Mouse (Mus musculus) naive thymus-derived CD4-positive, alpha-beta T cell, adult 2 months (primary cell): ENCODE measurements at regions not wholly inside any gene's neighbourhood (a gene's known extent, or its start where the extent isn't known, plus 50 kb on each side); places are given as distances from the start of the nearest gene placed in this dataset.

Experiments
- DNase-seq: peaks from one replicate; pipeline ENCODE4 v3.0.0-alpha.2; 2011; ENCODE audit warnings: low read depth

GRCm38 (mm10) chr10:95622879-95623517 is 50.3 kb downstream of the Anapc15-ps start:
- DNase-seq = no peak

GRCm38 (mm10) chr10:95620796-95621195 is 52.5 kb downstream of the Anapc15-ps start:
- no peak for DNase-seq

GRCm38 (mm10) chr10:95619601-95620000 is 53.6 kb downstream of the Anapc15-ps start:
- no peak for DNase-seq

GRCm38 (mm10) chr10:95618451-95619079 is 54.6 kb upstream of the Nudt4 start:
- no peak for DNase-seq

GRCm38 (mm10) chr10:95616821-95617220 is 52.9 kb upstream of the Nudt4 start:
- no peak for DNase-seq

GRCm38 (mm10) chr10:95615849-95616650 is 52.1 kb upstream of the Nudt4 start:
- DNase-seq = peak; percentile 15
